Mouse (Mus musculus) heart, adult 9 months (tissue): ENCODE results near the gene Use1.

Experiments
- DNase-seq, 2 experiments: peaks; one replicate each; pipeline ENCODE4 v3.0.0; 2022; ENCODE audit warnings: low spot score in 2 of 2

Gene Use1

DNA sequence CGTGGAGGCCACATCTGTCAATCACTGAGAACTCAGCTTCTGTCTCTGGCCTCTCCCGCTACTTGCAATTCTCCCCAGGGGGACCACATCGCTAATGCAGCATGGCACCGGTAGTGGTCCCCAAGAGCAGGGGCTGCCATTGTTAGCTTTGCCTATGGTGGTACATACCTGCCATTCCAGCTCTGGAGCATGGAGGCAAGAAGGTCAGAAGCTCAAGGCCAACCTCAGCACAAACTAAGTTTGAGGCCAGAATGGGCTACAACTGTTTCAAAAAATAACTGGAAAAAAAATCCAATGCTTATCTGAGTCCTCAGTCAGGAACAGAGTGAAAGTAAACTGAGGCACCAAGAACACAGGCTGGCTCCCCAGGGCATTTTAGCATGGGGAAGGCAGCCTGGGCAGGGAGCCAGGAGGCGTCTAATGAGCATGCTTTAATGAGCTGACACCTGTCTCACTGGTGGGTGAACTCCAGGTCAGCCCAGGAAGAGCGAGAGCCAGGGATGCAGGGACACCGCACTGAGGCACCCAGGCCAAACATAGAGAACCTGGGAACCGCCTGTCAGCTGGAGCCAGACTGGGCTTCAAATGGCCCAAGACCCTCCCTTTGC, 9.9 kb downstream of the Use1 start:
- DNase-seq = no peak

GRCm38 (mm10) chr8:71379008-71379407, 12.4 kb downstream of the Use1 start:
- DNase-seq = no peak

DNA sequence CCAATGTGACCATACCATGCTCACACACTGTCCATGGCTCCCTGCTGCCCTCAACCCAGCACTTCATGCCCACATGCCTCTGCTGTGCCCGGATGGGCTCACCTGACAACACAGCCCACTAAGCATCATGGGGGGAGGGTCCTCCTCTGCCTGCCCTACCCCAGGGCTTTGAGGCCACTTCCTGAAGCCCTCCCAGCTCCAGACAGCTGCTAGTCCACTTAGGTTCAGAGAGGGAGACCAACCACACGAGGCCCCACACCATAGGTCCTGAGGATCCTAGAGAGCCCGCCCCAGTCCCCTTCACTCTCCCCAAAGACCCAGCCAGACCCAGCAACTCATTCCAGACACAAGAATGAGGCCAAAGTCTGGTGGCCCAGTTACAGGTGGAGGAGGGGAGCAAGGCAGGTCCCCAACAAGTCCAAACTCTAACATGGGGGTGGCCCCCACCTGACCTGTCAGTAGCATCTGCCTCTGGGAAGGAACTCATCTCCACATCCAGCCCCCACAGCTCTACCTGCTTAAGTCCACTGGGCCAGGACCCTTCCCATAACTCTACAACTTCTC, 12.9 kb downstream of the Use1 start:
- DNase-seq = no peak

DNA sequence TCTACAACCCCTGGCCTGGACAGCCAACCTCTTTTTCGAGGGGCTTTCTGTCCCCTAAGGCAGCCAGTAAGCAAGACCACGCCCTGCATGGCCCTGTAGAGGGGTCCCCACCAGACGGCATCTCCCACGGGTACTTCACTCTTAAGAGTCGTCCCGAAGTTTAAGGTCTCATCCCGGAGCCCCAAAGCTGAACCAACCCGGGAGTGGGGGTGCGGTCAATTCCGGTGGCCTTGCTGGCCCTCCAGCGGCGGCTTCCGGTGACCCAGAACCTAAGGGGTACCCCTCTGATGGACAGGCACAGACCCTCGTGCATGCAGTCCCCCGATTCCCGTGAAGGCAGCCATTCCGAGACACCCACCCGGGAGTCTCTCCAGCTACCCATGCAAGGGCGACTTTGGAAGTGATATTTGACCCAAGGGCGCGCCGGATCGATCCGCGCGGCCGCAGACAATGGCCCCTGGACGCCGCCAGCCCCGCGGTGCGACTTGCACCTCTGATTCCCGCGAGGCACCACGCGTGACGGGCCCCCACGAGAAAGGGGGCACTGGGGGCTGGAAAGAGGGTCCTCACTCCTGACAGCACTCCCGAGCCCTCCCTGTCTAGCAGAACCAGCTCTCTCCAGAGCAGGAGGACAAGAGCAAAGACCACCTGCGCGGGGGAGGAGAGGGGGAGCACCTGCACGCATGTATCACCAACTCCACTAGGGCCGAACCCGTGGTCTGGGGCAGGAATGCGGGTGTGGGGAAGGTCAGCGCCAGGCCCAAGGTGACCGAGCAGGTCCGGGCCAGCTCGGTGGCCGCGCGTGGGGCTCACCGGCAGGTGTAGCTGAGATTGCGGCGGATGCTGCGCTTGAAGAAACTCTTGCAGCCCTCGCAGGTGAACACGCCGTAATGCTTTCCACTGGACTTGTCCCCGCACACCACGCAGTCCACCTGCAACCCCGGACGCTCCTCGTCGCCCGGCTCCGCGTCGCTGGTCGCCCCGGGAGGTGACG, 13.8 kb downstream of the Use1 start:
- no peak for DNase-seq

- DNase-seq = peak; percentile 83
Measured at GRCm38 (mm10) chr8:71381421-71381970, 14.8 kb downstream of the Use1 start, which contains the start of gene Nr2f6. Nr2f6 (minus strand) TSS chr8:71381960.

GRCm38 (mm10) chr8:71381971-71382961, 15.6 kb downstream of the Use1 start:
- peak; percentile 86 to 90 for DNase-seq

DNA sequence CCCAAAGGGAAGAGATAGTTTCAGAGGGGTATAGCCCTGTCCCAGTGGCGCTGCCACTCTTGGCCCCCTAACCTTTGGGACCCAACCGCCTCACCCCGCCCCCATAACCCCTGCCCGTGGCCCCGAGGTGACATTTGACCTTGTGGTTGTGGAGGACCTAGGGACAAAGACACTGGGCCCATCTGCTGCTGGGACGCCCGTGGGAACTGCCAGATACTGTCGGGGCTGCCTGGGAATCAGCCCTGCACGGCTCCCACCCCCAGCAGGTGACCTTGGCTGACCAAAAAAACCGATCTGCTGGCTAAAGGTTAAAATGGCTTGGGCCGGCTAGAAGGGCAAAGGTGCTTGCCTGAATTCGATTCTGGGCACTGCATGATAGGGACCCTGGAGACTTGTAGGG, 16.7 kb downstream of the Use1 start:
- no peak for DNase-seq

DNA sequence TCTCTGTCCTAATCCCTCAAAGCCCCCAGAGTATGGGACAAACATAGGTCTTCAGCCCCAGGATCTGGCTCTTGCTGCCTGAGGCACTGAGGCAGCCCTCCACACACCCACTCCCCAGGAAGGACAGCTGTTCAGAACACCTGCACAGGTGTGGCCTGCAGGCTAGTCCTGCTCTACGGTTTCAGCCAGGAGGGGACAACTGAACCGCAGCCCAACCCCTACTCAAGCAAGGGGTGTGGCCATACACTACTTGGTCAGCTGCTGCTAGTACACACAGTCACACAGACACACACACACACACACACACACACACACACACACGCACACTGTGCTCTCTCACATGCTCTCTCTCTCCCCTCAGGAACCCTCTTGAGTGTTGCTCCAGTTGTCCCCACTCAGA, 17.2 kb downstream of the Use1 start:
- DNase-seq = no peak

GRCm38 (mm10) chr8:71385212-71385835, 18.7 kb downstream of the Use1 start:
- DNase-seq = no peak

DNA sequence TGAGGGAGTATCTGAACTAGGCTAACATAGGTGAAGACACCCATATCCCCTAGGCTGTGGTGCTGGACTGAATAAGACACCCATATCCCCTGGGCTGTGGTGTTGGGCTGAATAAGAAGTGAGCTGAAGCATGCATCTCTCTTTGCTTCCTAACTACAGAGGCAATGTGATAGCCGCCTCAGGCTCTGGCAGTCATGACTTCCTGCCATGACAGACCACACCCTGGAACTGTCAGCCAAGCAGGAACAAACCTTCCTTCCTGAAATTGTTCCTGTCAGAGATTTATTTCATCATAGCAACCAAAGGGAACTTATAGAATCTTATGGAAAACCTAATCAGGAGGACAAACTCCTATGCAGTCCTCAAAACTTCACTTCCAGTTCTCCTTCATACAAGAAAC, 21.6 kb downstream of the Use1 start:
- no peak for DNase-seq

DNA sequence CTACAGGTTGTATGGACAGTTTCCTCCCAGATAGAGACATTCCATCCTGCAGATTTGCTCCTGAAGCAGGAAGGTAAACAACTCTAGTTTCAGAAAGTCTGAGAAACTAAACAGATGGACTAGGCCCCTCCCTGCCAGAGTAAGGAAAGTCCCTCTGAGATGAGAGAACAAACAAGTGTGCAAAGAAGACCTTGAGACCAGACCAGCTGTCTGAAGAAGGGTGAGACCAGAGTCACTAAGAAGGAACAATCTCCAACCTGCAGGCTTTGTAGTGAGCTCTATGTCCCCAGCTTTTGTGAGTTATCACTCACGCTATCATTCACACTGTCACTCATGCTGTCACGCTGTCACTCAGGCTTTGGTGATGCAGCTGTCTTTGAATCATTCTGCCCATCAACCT, 25.0 kb downstream of the Use1 start:
- no peak for DNase-seq

DNA sequence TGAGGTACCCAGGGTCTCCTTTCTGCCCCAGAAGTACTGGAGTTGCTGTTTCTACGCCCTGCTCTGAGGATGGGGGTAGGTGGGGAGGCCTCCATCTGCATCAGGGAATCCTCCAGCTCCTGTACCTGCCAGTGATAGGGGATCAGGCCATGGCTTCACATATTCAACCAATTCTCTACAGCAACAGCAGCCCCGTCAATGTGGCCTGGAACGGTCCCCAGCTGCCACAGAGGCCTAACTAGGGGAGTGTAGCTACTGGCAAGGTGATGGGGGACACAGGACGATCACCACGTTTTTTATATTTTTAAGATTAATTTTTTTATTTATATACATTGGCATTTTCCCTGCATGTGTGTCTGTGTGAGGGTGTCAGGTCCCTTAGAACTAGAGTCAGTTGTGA, 25.7 kb downstream of the Use1 start:
- DNase-seq = no peak

- no peak for DNase-seq
Measured at GRCm38 (mm10) chr8:71392871-71393270, 26.2 kb downstream of the Use1 start.

DNA sequence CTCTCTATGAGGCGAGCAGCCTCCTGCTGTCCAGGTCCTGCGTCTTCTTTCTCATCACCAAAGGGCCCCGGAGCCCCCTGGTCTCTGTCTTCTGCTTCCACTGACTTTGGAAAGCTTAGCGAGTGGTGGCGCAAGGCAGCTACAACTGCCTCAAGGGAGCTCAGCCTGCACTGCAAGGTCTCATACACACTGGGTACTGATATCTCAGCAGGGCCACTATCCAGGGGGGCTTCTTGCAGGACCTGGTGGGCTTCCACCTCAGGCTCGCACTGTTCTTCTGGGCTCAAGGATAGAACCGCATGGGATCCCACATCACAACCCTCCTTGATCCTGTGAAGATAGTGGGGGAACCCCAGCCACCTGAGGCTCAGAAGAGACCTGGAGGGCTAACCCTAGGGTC, 27.8 kb downstream of the Use1 start:
- no peak for DNase-seq

DNA sequence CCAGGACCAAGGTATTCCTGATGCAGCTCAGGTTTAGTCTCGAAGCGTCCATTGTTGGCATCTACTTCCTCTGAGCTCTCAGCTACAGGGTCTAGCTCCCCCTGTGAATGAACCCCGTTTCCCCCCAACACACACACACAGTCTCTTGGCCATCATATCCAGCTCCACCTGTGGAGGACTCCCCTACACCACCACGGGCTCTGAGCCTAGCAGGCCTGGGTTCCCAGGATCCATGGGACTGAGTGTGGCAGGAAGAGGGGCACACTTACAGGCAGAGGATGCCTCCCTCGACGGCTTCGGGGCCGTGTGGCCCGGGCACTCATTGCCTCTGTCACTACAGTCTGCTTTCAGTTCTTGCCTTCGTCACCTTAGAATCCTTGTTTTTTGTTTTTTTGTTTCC, 28.4 kb downstream of the Use1 start:
- DNase-seq = no peak

GRCm38 (mm10) chr8:71395629-71396028, 29.0 kb downstream of the Use1 start, which contains the start of gene Ushbp1:
Ushbp1 (minus strand) TSS chr8:71395802.
- peak; percentile 77 to 88 for DNase-seq

DNA sequence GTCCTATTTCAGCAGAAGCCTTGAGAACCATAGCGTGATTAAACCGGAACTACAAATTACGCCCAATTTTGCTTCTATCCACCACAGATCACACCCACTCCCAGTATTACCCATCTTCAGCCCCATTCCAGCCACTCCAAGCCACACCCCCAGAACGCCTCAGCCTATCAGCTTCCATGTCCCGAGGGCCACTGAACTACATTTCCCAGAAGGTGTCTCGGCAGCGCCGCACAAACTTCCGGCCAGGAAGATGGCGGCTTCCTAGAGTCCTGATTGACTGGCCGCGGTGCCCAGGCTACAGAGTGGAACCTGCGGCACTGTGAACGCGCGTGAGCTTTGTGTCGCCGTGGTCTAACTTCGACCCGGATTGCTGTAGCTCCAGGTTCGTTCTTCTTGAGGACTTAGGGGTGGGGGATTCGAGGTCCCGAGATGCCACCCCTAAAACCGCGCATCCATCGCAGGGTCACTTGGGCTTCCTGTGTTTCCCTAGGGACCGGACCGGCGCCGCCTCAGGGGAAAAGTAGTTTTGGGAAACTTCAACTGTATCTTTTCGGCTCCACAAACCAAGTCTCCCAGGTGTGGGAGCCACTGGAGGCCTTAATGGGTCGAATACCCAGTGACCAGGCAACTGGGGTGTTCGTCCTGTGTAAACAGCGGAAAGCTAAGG, 30.1 kb downstream of the Use1 start, which contains the start of gene Babam1:
TSS of gene Babam1 (plus strand) at position 223 of the 667 bp plus-strand sequence.
- DNase-seq = peak; percentile 95 to 97

DNA sequence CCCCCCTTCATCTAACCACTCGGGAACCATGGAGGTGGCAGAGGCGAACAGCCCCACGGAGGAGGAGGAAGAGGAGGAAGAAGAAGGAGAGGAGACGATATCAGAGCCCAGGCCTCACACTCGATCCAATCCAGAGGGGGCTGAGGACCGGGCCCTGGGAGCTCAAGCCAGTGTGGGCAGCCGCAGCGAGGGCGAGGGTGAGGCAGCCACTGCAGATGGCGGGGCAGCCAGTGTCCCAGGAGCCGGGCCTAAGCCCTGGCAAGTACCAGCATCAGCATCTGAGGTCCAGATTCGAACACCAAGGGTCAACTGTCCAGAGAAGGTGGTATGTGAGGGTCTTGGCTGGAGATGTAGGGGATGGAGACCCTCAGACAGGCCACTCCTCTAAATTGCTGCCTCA, 31.1 kb downstream of the Use1 start:
- no peak for DNase-seq

DNA sequence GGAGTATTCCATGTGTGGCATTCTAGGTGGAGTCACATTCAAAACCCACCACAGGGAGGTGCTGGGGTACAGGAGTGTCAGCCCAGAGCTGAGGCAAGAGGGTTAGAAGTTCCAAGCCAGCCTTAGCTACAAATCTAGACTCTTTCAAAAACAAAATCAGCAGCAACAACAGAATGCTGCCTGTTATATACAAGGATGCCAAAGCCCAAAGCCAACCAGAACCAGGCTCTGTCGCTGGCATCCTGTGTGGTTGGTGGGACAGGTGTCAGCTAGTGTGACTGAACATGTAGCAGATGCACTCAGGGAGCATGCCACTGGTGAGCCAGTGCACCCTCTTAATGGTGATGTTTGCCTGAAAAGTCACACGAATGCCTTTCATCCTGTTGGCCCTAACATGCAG, 34.2 kb downstream of the Use1 start:
- no peak for DNase-seq

GRCm38 (mm10) chr8:71401454-71401853, 34.8 kb downstream of the Use1 start:
- no peak for DNase-seq
